Mouse (Mus musculus): ENCODE results near the gene Nphs1. TPM values are rescaled to one million over a fixed set of nuclear protein-coding genes. Genes with fewer than 3 reads are reported as not detected.

The Nphs1 gene
- polyA plus RNA-seq, 1 experiment from 2014 or later, result 3.4 TPM

Other genes starting within 250 kb of the Nphs1 start
- gene Polr2i, start 226.4 kb upstream of the Nphs1 start, polyA plus RNA-seq (2015; fragmentation: Nextera tagmentation; extraction: Ambion mirVana), result 111 and 116 TPM in 2 replicates
- gene Tbcb, start 226.0 kb upstream of the Nphs1 start, polyA plus RNA-seq (2015; fragmentation: Nextera tagmentation; extraction: Ambion mirVana), result 148 and 151 TPM in 2 replicates
- gene Ovol3, start 222.6 kb upstream of the Nphs1 start, polyA plus RNA-seq (2015; fragmentation: Nextera tagmentation; extraction: Ambion mirVana), result 0.19 TPM in 1 of 2 replicates, not detected in the other
- 0.25 and 0.53 TPM in 2 replicates for gene Thap8, start 178.2 kb upstream of the Nphs1 start, polyA plus RNA-seq (2015; fragmentation: Nextera tagmentation; extraction: Ambion mirVana)
- gene Wdr62, start 177.9 kb upstream of the Nphs1 start, polyA plus RNA-seq (2015; fragmentation: Nextera tagmentation; extraction: Ambion mirVana), result 7.1 and 7.3 TPM in 2 replicates
- 21.4 and 22.6 TPM in 2 replicates for gene Clip3, start 166.6 kb upstream of the Nphs1 start, polyA plus RNA-seq (2015; fragmentation: Nextera tagmentation; extraction: Ambion mirVana)
- gene Alkbh6, start 149.6 kb upstream of the Nphs1 start, polyA plus RNA-seq (2015; fragmentation: Nextera tagmentation; extraction: Ambion mirVana), result 64.4 and 64.7 TPM in 2 replicates
- gene Syne4, start 143.5 kb upstream of the Nphs1 start, polyA plus RNA-seq (2015; fragmentation: Nextera tagmentation; extraction: Ambion mirVana), result 54.0 and 54.3 TPM in 2 replicates
- 1.2 TPM in 1 of 2 replicates, not detected in the other for gene E130208F15Rik, start 136.6 kb upstream of the Nphs1 start, polyA plus RNA-seq (2015; fragmentation: Nextera tagmentation; extraction: Ambion mirVana)
- gene Sdhaf1, start 134.4 kb upstream of the Nphs1 start, polyA plus RNA-seq (2015; fragmentation: Nextera tagmentation; extraction: Ambion mirVana), result 12.1 and 14.6 TPM in 2 replicates
- 4.0 and 4.6 TPM in 2 replicates for gene Lrfn3, start 95.5 kb upstream of the Nphs1 start, polyA plus RNA-seq (2015; fragmentation: Nextera tagmentation; extraction: Ambion mirVana)
- gene Tyrobp, start 44.6 kb upstream of the Nphs1 start, polyA plus RNA-seq (2015; fragmentation: Nextera tagmentation; extraction: Ambion mirVana), result 71.0 and 75.8 TPM in 2 replicates
- gene Hcst, start 38.5 kb upstream of the Nphs1 start, polyA plus RNA-seq (2015; fragmentation: Nextera tagmentation; extraction: Ambion mirVana), result 1.9 and 2.0 TPM in 2 replicates
- 1.5 and 2.0 TPM in 2 replicates for gene Nfkbid, start 36.6 kb upstream of the Nphs1 start, polyA plus RNA-seq (2015; fragmentation: Nextera tagmentation; extraction: Ambion mirVana)
- 29.2 and 33.0 TPM in 2 replicates for gene Aplp1, start 12.8 kb upstream of the Nphs1 start, polyA plus RNA-seq (2015; fragmentation: Nextera tagmentation; extraction: Ambion mirVana)
- gene Kirrel2, start 625 bp upstream of the Nphs1 start, polyA plus RNA-seq (2015; fragmentation: Nextera tagmentation; extraction: Ambion mirVana), result 1.4 and 1.9 TPM in 2 replicates
- gene Prodh2, start 35.3 kb downstream of the Nphs1 start, polyA plus RNA-seq (2015; fragmentation: Nextera tagmentation; extraction: Ambion mirVana), result 3.6 and 4.0 TPM in 2 replicates
- 5.6 and 5.7 TPM in 2 replicates for gene Arhgap33, start 76.7 kb downstream of the Nphs1 start, polyA plus RNA-seq (2015; fragmentation: Nextera tagmentation; extraction: Ambion mirVana)
- gene Hspb6, start 93.9 kb downstream of the Nphs1 start, polyA plus RNA-seq (2015; fragmentation: Nextera tagmentation; extraction: Ambion mirVana), result 69.8 and 72.4 TPM in 2 replicates
- gene Proser3, start 94.0 kb downstream of the Nphs1 start, polyA plus RNA-seq (2015; fragmentation: Nextera tagmentation; extraction: Ambion mirVana), result 10.3 and 12.6 TPM in 2 replicates
- gene Lin37, start 101.5 kb downstream of the Nphs1 start, polyA plus RNA-seq (2015; fragmentation: Nextera tagmentation; extraction: Ambion mirVana), result 53.8 and 58.5 TPM in 2 replicates
- 73.4 and 80.7 TPM in 2 replicates for gene U2af1l4, start 105.0 kb downstream of the Nphs1 start, polyA plus RNA-seq (2015; fragmentation: Nextera tagmentation; extraction: Ambion mirVana)
- gene Gm49396, start 105.0 kb downstream of the Nphs1 start, polyA plus RNA-seq (2015; fragmentation: Nextera tagmentation; extraction: Ambion mirVana), result 12.6 and 14.6 TPM in 2 replicates
- gene Psenen, start 105.3 kb downstream of the Nphs1 start, polyA plus RNA-seq (2015; fragmentation: Nextera tagmentation; extraction: Ambion mirVana), result 137 and 156 TPM in 2 replicates
- 3.6 and 4.1 TPM in 2 replicates for gene Igflr1, start 107.1 kb downstream of the Nphs1 start, polyA plus RNA-seq (2015; fragmentation: Nextera tagmentation; extraction: Ambion mirVana)
- gene Kmt2b, start 130.4 kb downstream of the Nphs1 start, polyA plus RNA-seq (2015; fragmentation: Nextera tagmentation; extraction: Ambion mirVana), result 6.5 and 7.9 TPM in 2 replicates
- gene Zbtb32, start 140.6 kb downstream of the Nphs1 start, polyA plus RNA-seq (2015; fragmentation: Nextera tagmentation; extraction: Ambion mirVana), result 1.3 and 1.4 TPM in 2 replicates
- gene Upk1a, start 154.5 kb downstream of the Nphs1 start, polyA plus RNA-seq (2015; fragmentation: Nextera tagmentation; extraction: Ambion mirVana), result 4.7 and 9.5 TPM in 2 replicates
- 1,000 and 1,051 TPM in 2 replicates for gene Cox6b1, start 167.8 kb downstream of the Nphs1 start, polyA plus RNA-seq (2015; fragmentation: Nextera tagmentation; extraction: Ambion mirVana)
- 0.13 TPM in 1 of 2 replicates, not detected in the other for gene Etv2, start 177.5 kb downstream of the Nphs1 start, polyA plus RNA-seq (2015; fragmentation: Nextera tagmentation; extraction: Ambion mirVana)
- 78.5 and 83.7 TPM in 2 replicates for gene Rbm42, start 192.0 kb downstream of the Nphs1 start, polyA plus RNA-seq (2015; fragmentation: Nextera tagmentation; extraction: Ambion mirVana)
- 36.9 and 41.7 TPM in 2 replicates for gene Haus5, start 206.7 kb downstream of the Nphs1 start, polyA plus RNA-seq (2015; fragmentation: Nextera tagmentation; extraction: Ambion mirVana)
- not detected in 2 replicates for gene Pmis2, start 213.3 kb downstream of the Nphs1 start, polyA plus RNA-seq (2015; fragmentation: Nextera tagmentation; extraction: Ambion mirVana)
- 5.5 and 6.2 TPM in 2 replicates for gene 2200002J24Rik, start 240.6 kb downstream of the Nphs1 start, polyA plus RNA-seq (2015; fragmentation: Nextera tagmentation; extraction: Ambion mirVana)